Comparison of ENCODE assay signal across 8 mouse cellular contexts in genomic region chr16:18249364-18249967, GRCm38 (mm10). TPM values are rescaled to one million over a fixed set of nuclear protein-coding genes. Genes with fewer than 3 reads are reported as not detected.
DNase-seq lines count a peak whose midpoint lies in the region; ATAC-seq and TF ChIP-seq lines count a peak whose summit lies in the region.

No protein-coding gene starts in this region.

- H3K4me2 ChIP-seq in intestine, postnatal 0 days (replicated peaks; ENCODE audit: low read depth) = peak overlapping the region; percentile 93
- H3K4me2 ChIP-seq in liver, embryonic 11.5 days = peak overlapping the region; percentile 89
- H3K4me2 ChIP-seq in midbrain, postnatal 0 days (ENCODE audit: low read depth, low read length, poor library complexity, severe bottlenecking) = peak overlapping the region; percentile 74
- peak overlapping the region; percentile 88 for H3K4me2 ChIP-seq in stomach, embryonic 15.5 days

- no peaks in the 10 kb centered on the region for H3K27me3 ChIP-seq in intestine, postnatal 0 days (replicated peaks; ENCODE audit: control insufficient read depth, insufficient read depth, low read length)
- no peaks in the 10 kb centered on the region for H3K27me3 ChIP-seq in liver, embryonic 11.5 days (replicated peaks; ENCODE audit: control insufficient read depth, insufficient read depth, low read length)
- H3K27me3 ChIP-seq in midbrain, postnatal 0 days (ENCODE audit: insufficient read depth, low read length) = no peaks in the 10 kb centered on the region
- H3K27me3 ChIP-seq in stomach, embryonic 15.5 days (replicated peaks) = no peaks in the 10 kb centered on the region

- peak overlapping the region; percentile 73 for H3K27ac ChIP-seq in intestine, postnatal 0 days (ENCODE audit: low read depth, low read length)
- peak overlapping the region; percentile 87 for H3K27ac ChIP-seq in liver, embryonic 11.5 days (ENCODE audit: low read depth, low read length)
- H3K27ac ChIP-seq in midbrain, postnatal 0 days (ENCODE audit: low read depth, low read length) = peak overlapping the region; percentile 89
- peak overlapping the region; percentile 96 for H3K27ac ChIP-seq in stomach, embryonic 15.5 days

- peak; percentile 0; the same call in 1 of the 2 replicates for ATAC-seq in intestine, postnatal 0 days
- peak; percentile 17 for ATAC-seq in liver, embryonic 11.5 days (replicated peaks; ENCODE audit: low FRiP score)
- ATAC-seq in midbrain, postnatal 0 days (ENCODE audit: low FRiP score) = peak; percentile 17; the same call in 1 of the 2 replicates
- peak; percentile 4; the same call in 1 of the 2 replicates for ATAC-seq in stomach, embryonic 15.5 days (ENCODE audit: insufficient read depth, low FRiP score, low read depth)

- H3K36me3 ChIP-seq in intestine, postnatal 0 days (ENCODE audit: control insufficient read depth, insufficient read depth) = peaks cover 56% of the 10 kb centered on the region
- peaks cover 61% of the 10 kb centered on the region for H3K36me3 ChIP-seq in liver, embryonic 11.5 days (ENCODE audit: control insufficient read depth, insufficient read depth, low read length)
- peaks cover 53% of the 10 kb centered on the region for H3K36me3 ChIP-seq in midbrain, postnatal 0 days (ENCODE audit: insufficient read depth, low read length)
- peaks cover 53% of the 10 kb centered on the region for H3K36me3 ChIP-seq in stomach, embryonic 15.5 days

- no peaks in the 10 kb centered on the region for H3K9me3 ChIP-seq in intestine, postnatal 0 days (ENCODE audit: control insufficient read depth)
- no peaks in the 10 kb centered on the region for H3K9me3 ChIP-seq in liver, embryonic 11.5 days (ENCODE audit: control insufficient read depth, low read length)
- H3K9me3 ChIP-seq in midbrain, postnatal 0 days (ENCODE audit: low read length) = no peaks in the 10 kb centered on the region
- no peaks in the 10 kb centered on the region for H3K9me3 ChIP-seq in stomach, embryonic 15.5 days

- peak; percentile 58 to 66 for DNase-seq in layer of hippocampus, postnatal 10 days (ENCODE audit: low spot score in 2 of 2)
- DNase-seq in layer of hippocampus, postnatal 25 days (ENCODE audit: extremely low spot score in 1 of 2, low spot score in 1 of 2) = no peak
- peak; percentile 60 for DNase-seq in cerebellum, adult 8-10 months
- peak; percentile 42 for DNase-seq in gastrocnemius, postnatal 10 days
- DNase-seq in liver, embryonic 11.5 days (ENCODE audit: low spot score) = peak; percentile 64
- DNase-seq in midbrain, postnatal 0 days (ENCODE audit: low spot score) = peak; percentile 38

- H3K9ac ChIP-seq in intestine, postnatal 0 days (ENCODE audit: low read depth, low read length) = peak overlapping the region; percentile 66
- peak overlapping the region; percentile 98 for H3K9ac ChIP-seq in liver, embryonic 11.5 days (ENCODE audit: low read depth, low read length)
- H3K9ac ChIP-seq in midbrain, postnatal 0 days (replicated peaks; ENCODE audit: low read length, poor library complexity, severe bottlenecking) = peak overlapping the region; percentile 89
- H3K9ac ChIP-seq in stomach, embryonic 15.5 days = peak overlapping the region; percentile 82

- H3K4me3 ChIP-seq in intestine, postnatal 0 days (ENCODE audit: low read depth, low read length) = peak overlapping the region; percentile 88
- peak overlapping the region; percentile 98 for H3K4me3 ChIP-seq in liver, embryonic 11.5 days (ENCODE audit: low read depth, low read length)
- H3K4me3 ChIP-seq in midbrain, postnatal 0 days (ENCODE audit: low read depth, low read length) = peak overlapping the region; percentile 93
- peak overlapping the region; percentile 93 for H3K4me3 ChIP-seq in stomach, embryonic 15.5 days (replicated peaks)

- H3K4me1 ChIP-seq in intestine, postnatal 0 days (replicated peaks; ENCODE audit: control insufficient read depth, insufficient read depth, low read length) = 0 out of 2 replicates have a peak, but pooled peaks cover 8% of the 10 kb centered on the region
- peaks cover 25% of the 10 kb centered on the region for H3K4me1 ChIP-seq in liver, embryonic 11.5 days (replicated peaks; ENCODE audit: control insufficient read depth, insufficient read depth, low read length)
- H3K4me1 ChIP-seq in midbrain, postnatal 0 days (ENCODE audit: insufficient read depth, low read length) = peaks cover 10% of the 10 kb centered on the region
- peaks cover 33% of the 10 kb centered on the region for H3K4me1 ChIP-seq in stomach, embryonic 15.5 days

- 2% methylated on average over 27 of the region's 27 CpGs for WGBS in intestine, postnatal 0 days
- 3% methylated on average over 27 of the region's 27 CpGs for WGBS in liver, embryonic 11.5 days
- 7% methylated on average over 27 of the region's 27 CpGs for WGBS in midbrain, postnatal 0 days
- WGBS in stomach, embryonic 15.5 days = 2% methylated on average over 27 of the region's 27 CpGs

- TF ChIP-seq CTCF in intestine, postnatal 0 days (IDR thresholded peaks at IDR 0.05; ENCODE audit: low read depth) = no peak
- no peak for TF ChIP-seq CTCF in midbrain, postnatal 0 days (IDR thresholded peaks at IDR 0.05)

RNA-seq across cellular contexts. Expression of gene Ranbp1, which starts 0.9 kb away (rescaled TPM):
- 100 to 1,000 TPM; 133 to 147 TPM for total RNA-seq in layer of hippocampus, postnatal 10 days (2021)
- 10 to 100 TPM; 92.2 to 97.2 TPM for total RNA-seq in layer of hippocampus, postnatal 25 days (2021)
- 10 to 100 TPM; 52.4 to 72.0 TPM for total RNA-seq in gastrocnemius, postnatal 10 days (2021)
- 229 and 231 TPM in 2 replicates for polyA plus RNA-seq in intestine, postnatal 0 days (2015; fragmentation: Nextera tagmentation; extraction: Ambion mirVana)
- 943 and 989 TPM in 2 replicates for polyA plus RNA-seq in liver, embryonic 11.5 days (2014; fragmentation: Nextera tagmentation; extraction: Ambion mirVana)
- 170 and 192 TPM in 2 replicates for total RNA-seq in midbrain, postnatal 0 days (2014; rRNA removed)
- polyA plus RNA-seq in midbrain, postnatal 0 days (2015; fragmentation: Nextera tagmentation; extraction: Ambion mirVana) = 412 and 447 TPM in 2 replicates
- polyA plus RNA-seq in stomach, embryonic 15.5 days (2015; fragmentation: Nextera tagmentation; extraction: Ambion mirVana) = 536 and 556 TPM in 2 replicates

RNA-seq across cellular contexts. Expression of gene Trmt2a, which starts 1.0 kb away (rescaled TPM):
- total RNA-seq in layer of hippocampus, postnatal 10 days (2021) = 10 to 100 TPM; 54.4 to 65.1 TPM
- total RNA-seq in layer of hippocampus, postnatal 25 days (2021) = 10 to 100 TPM; 46.4 to 57.9 TPM
- total RNA-seq in gastrocnemius, postnatal 10 days (2021) = 10 to 100 TPM; 15.3 to 21.2 TPM
- 26.1 and 28.7 TPM in 2 replicates for polyA plus RNA-seq in intestine, postnatal 0 days (2015; fragmentation: Nextera tagmentation; extraction: Ambion mirVana)
- 127 and 130 TPM in 2 replicates for polyA plus RNA-seq in liver, embryonic 11.5 days (2014; fragmentation: Nextera tagmentation; extraction: Ambion mirVana)
- 55.5 and 57.4 TPM in 2 replicates for total RNA-seq in midbrain, postnatal 0 days (2014; rRNA removed)
- polyA plus RNA-seq in midbrain, postnatal 0 days (2015; fragmentation: Nextera tagmentation; extraction: Ambion mirVana) = 67.6 and 76.4 TPM in 2 replicates
- 93.7 and 111 TPM in 2 replicates for polyA plus RNA-seq in stomach, embryonic 15.5 days (2015; fragmentation: Nextera tagmentation; extraction: Ambion mirVana)

RNA-seq across cellular contexts. Expression of gene Gm49776, which starts 8.7 kb away (rescaled TPM):
- not detected for total RNA-seq in layer of hippocampus, postnatal 10 days (2021)
- under 1 TPM in 1 of 2 experiments, not detected in 1; 0.79 TPM for total RNA-seq in layer of hippocampus, postnatal 25 days (2021)
- total RNA-seq in gastrocnemius, postnatal 10 days (2021) = not detected
- 1.2 and 1.5 TPM in 2 replicates for polyA plus RNA-seq in intestine, postnatal 0 days (2015; fragmentation: Nextera tagmentation; extraction: Ambion mirVana)
- 1.5 and 4.1 TPM in 2 replicates for polyA plus RNA-seq in liver, embryonic 11.5 days (2014; fragmentation: Nextera tagmentation; extraction: Ambion mirVana)
- 0.57 TPM in 1 of 2 replicates, not detected in the other for total RNA-seq in midbrain, postnatal 0 days (2014; rRNA removed)
- 1.3 TPM in 1 of 2 replicates, not detected in the other for polyA plus RNA-seq in midbrain, postnatal 0 days (2015; fragmentation: Nextera tagmentation; extraction: Ambion mirVana)
- 1.1 TPM in 2 replicates for polyA plus RNA-seq in stomach, embryonic 15.5 days (2015; fragmentation: Nextera tagmentation; extraction: Ambion mirVana)

RNA-seq across cellular contexts. Expression of gene Zdhhc8, which starts 14.5 kb away (rescaled TPM):
- 10 to 100 TPM; 73.9 to 75.1 TPM for total RNA-seq in layer of hippocampus, postnatal 10 days (2021)
- total RNA-seq in layer of hippocampus, postnatal 25 days (2021) = 10 to 100 TPM; 77.0 to 95.9 TPM
- 10 to 100 TPM; 26.3 to 29.7 TPM for total RNA-seq in gastrocnemius, postnatal 10 days (2021)
- polyA plus RNA-seq in intestine, postnatal 0 days (2015; fragmentation: Nextera tagmentation; extraction: Ambion mirVana) = 4.3 and 5.0 TPM in 2 replicates
- 7.7 and 7.8 TPM in 2 replicates for polyA plus RNA-seq in liver, embryonic 11.5 days (2014; fragmentation: Nextera tagmentation; extraction: Ambion mirVana)
- total RNA-seq in midbrain, postnatal 0 days (2014; rRNA removed) = 34.1 and 41.2 TPM in 2 replicates
- 13.8 and 14.6 TPM in 2 replicates for polyA plus RNA-seq in midbrain, postnatal 0 days (2015; fragmentation: Nextera tagmentation; extraction: Ambion mirVana)
- 15.2 and 15.7 TPM in 2 replicates for polyA plus RNA-seq in stomach, embryonic 15.5 days (2015; fragmentation: Nextera tagmentation; extraction: Ambion mirVana)

RNA-seq across cellular contexts. Expression of gene Ccdc188, which starts 31.8 kb away (rescaled TPM):
- total RNA-seq in layer of hippocampus, postnatal 10 days (2021) = not detected
- not detected for total RNA-seq in layer of hippocampus, postnatal 25 days (2021)
- total RNA-seq in gastrocnemius, postnatal 10 days (2021) = not detected
- polyA plus RNA-seq in intestine, postnatal 0 days (2015; fragmentation: Nextera tagmentation; extraction: Ambion mirVana) = not detected in 2 replicates
- polyA plus RNA-seq in liver, embryonic 11.5 days (2014; fragmentation: Nextera tagmentation; extraction: Ambion mirVana) = not detected in 2 replicates
- total RNA-seq in midbrain, postnatal 0 days (2014; rRNA removed) = not detected in 2 replicates
- polyA plus RNA-seq in midbrain, postnatal 0 days (2015; fragmentation: Nextera tagmentation; extraction: Ambion mirVana) = not detected in 2 replicates
- not detected in 2 replicates for polyA plus RNA-seq in stomach, embryonic 15.5 days (2015; fragmentation: Nextera tagmentation; extraction: Ambion mirVana)

Comparison
In these comparisons a context has a peak if more than half of its experiments do, and no peak if none do; other contexts are left out.
1. DNase-seq: peak in layer of hippocampus, postnatal 10 days (2 of 2), cerebellum, adult 8-10 months (single experiment), gastrocnemius, postnatal 10 days (single experiment), liver, embryonic 11.5 days (single experiment) and midbrain, postnatal 0 days (single experiment); none in layer of hippocampus, postnatal 25 days (0 of 2).
2. Peak in every context shown above with its lines, with median percentiles within 50 percentile points of each other: ATAC-seq, H3K27ac ChIP-seq, H3K4me2 ChIP-seq, H3K4me3 ChIP-seq and H3K9ac ChIP-seq.